Mouse (Mus musculus) left cerebral cortex, postnatal 36 days (tissue): ENCODE data around the gene Sorbs1. TPM values are rescaled to one million over a fixed set of nuclear protein-coding genes. Genes with fewer than 3 reads are reported as not detected.

ENCODE experiments used
- DNase-seq, 2 experiments: peaks; one replicate each; pipeline ENCODE4 v3.0.0; 2021 to 2022; ENCODE audit warnings: low spot score in 2 of 2, mixed read lengths in 1 of 2
- intact Hi-C: fragments of 180-260 bp; cut with DNase I; formaldehyde crosslinking; loops from one replicate; pipeline ENCODE4 v1.15.1; 2025
- total RNA-seq, 2 experiments: library from RNA; stranded (reverse); gene quantifications; 2 replicates each; pipeline ENCODE4 v1.2.3; 2021

Sorbs1 gene
- total RNA-seq, 2 experiments from 2014 or later, result 111 to 167 TPM

- no peak for DNase-seq
- intact Hi-C loops, result loop anchor here (10.0 kb wide), 1 partner anchor 120 kb away; the partner anchor contains the start of gene Sorbs1
Observed at GRCm38 (mm10) chr19:40394555-40395320, 118.8 kb downstream of the Sorbs1 start.

GRCm38 (mm10) chr19:40392795-40393392, 120.7 kb downstream of the Sorbs1 start:
- intact Hi-C loops, result loop anchor here (10.0 kb wide), 1 partner anchor 122 kb away; the partner anchor contains the start of gene Sorbs1
- no peak for DNase-seq

GRCm38 (mm10) chr19:40391469-40391868, 122.1 kb downstream of the Sorbs1 start:
- peak; percentile 71 to 77 for DNase-seq
- intact Hi-C loops, result loop anchor here (1.0 to 10.0 kb wide), 2 partner anchors 123 to 154 kb away; partner anchors contain the start of gene Sorbs1

- DNase-seq, result no peak
- intact Hi-C loops, result no loop called here
Observed at GRCm38 (mm10) chr19:40386916-40387315, 126.7 kb downstream of the Sorbs1 start.

- DNase-seq, result no peak
- intact Hi-C loops, result no loop called here
Observed at GRCm38 (mm10) chr19:40385334-40385733, 128.2 kb downstream of the Sorbs1 start.

- no peak for DNase-seq
- intact Hi-C loops, result loop anchor here (5.0 kb wide), 1 partner anchor 37 kb away; no protein-coding TSS in a partner anchor
Observed at GRCm38 (mm10) chr19:40383931-40384330, 129.6 kb downstream of the Sorbs1 start.

- intact Hi-C loops, result loop anchor here (5.0 kb wide), 1 partner anchor 33 kb away; no protein-coding TSS in a partner anchor
- DNase-seq, result no peak
Observed at GRCm38 (mm10) chr19:40380656-40381055, 132.9 kb downstream of the Sorbs1 start.

GRCm38 (mm10) chr19:40380005-40380404, 133.6 kb downstream of the Sorbs1 start:
- DNase-seq, result no peak
- intact Hi-C loops, result loop anchor here (5.0 kb wide), 1 partner anchor 33 kb away; no protein-coding TSS in a partner anchor

- intact Hi-C loops, result no loop called here
Observed at GRCm38 (mm10) chr19:40379081-40379480, 134.5 kb downstream of the Sorbs1 start.

GRCm38 (mm10) chr19:40377632-40378031, 135.9 kb downstream of the Sorbs1 start:
- intact Hi-C loops, result no loop called here
- DNase-seq, result no peak

More at GRCm38 (mm10) chr19:40379081-40379480, 134.5 kb downstream of the Sorbs1 start:
- DNase-seq, result no peak

GRCm38 (mm10) chr19:40376566-40377281, 136.9 kb downstream of the Sorbs1 start:
- DNase-seq, result no peak
- intact Hi-C loops, result no loop called here

- intact Hi-C loops, result no loop called here
- no peak for DNase-seq
Observed at GRCm38 (mm10) chr19:40374720-40375119, 138.9 kb downstream of the Sorbs1 start.

GRCm38 (mm10) chr19:40372679-40373078, 140.9 kb downstream of the Sorbs1 start:
- no peak for DNase-seq
- intact Hi-C loops, result no loop called here

- DNase-seq, result no peak
- intact Hi-C loops, result no loop called here
Observed at GRCm38 (mm10) chr19:40371866-40372265, 141.7 kb downstream of the Sorbs1 start.

GRCm38 (mm10) chr19:40369852-40370811, 143.4 kb downstream of the Sorbs1 start:
- no peak for DNase-seq
- intact Hi-C loops, result no loop called here

- no peak for DNase-seq
- intact Hi-C loops, result no loop called here
Observed at GRCm38 (mm10) chr19:40368517-40368916, 145.1 kb downstream of the Sorbs1 start.

- intact Hi-C loops, result no loop called here
Observed at GRCm38 (mm10) chr19:40366163-40366941, 147.2 kb downstream of the Sorbs1 start.

GRCm38 (mm10) chr19:40365137-40365536, 148.4 kb downstream of the Sorbs1 start:
- intact Hi-C loops, result no loop called here
- DNase-seq, result no peak

More at GRCm38 (mm10) chr19:40366163-40366941, 147.2 kb downstream of the Sorbs1 start:
- DNase-seq, result no peak
